Mouse (Mus musculus) CH12.LX (cell line): ENCODE data around the gene Pik3cg. TPM values are rescaled to one million over a fixed set of nuclear protein-coding genes. Genes with fewer than 3 reads are reported as not detected.

ENCODE experiments used
- DNase-seq: peaks from one replicate; pipeline ENCODE4 v3.0.0-alpha.2; 2013; ENCODE audit errors: extremely low read depth
- H3K27ac ChIP-seq: 2 replicates; pipeline ENCODE4 v1.5.1; 2012; ENCODE audit warnings: low read depth, mild to moderate bottlenecking, control low read depth, moderate library complexity; ENCODE audit not compliant: insufficient read depth
- H3K27me3 ChIP-seq: replicated peaks from 2 replicates; pipeline ENCODE3; 2012; ENCODE audit warnings: inconsistent platforms
- H3K36me3 ChIP-seq, 2 experiments: replicated peaks in 1 of 2; 2 replicates each; pipeline versions ENCODE3 to v1.6.1; 2012; ENCODE audit warnings: inconsistent platforms in 1 of 2, low read length in 1 of 2, mild to moderate bottlenecking in 1 of 2, mixed read lengths in 1 of 2, moderate library complexity in 1 of 2; ENCODE audit not compliant: control insufficient read depth in 1 of 2, insufficient read depth in 1 of 2
- H3K4me1 ChIP-seq, 2 experiments: 2 replicates each; pipeline ENCODE4 v1.6.1; 2012; ENCODE audit warnings: inconsistent platforms in 1 of 2, moderate library complexity in 1 of 2; ENCODE audit not compliant: insufficient read depth in 2 of 2, control insufficient read depth in 1 of 2
- H3K4me2 ChIP-seq: 2 replicates; pipeline ENCODE4 v1.6.1; 2012; ENCODE audit warnings: low read depth, mild to moderate bottlenecking, control low read depth; ENCODE audit not compliant: poor library complexity, insufficient read depth, severe bottlenecking
- H3K4me3 ChIP-seq, 3 experiments: fragments of 150-350 bp in 1 of 3; sonication (generic) in 1 of 3; replicated peaks in 1 of 3; 2 replicates each; pipeline versions ENCODE3 to v1.5.1; 2011 to 2012; ENCODE audit warnings: low read depth in 2 of 3, low read length in 2 of 3, mild to moderate bottlenecking in 2 of 3, moderate library complexity in 2 of 3, control low read depth in 1 of 3, improper control_type of control experiment in 1 of 3, inconsistent platforms in 1 of 3, mixed read lengths in 1 of 3; ENCODE audit not compliant: poor library complexity in 1 of 3
- H3K79me2 ChIP-seq: replicated peaks from 2 replicates; pipeline ENCODE4 v1.6.1; 2012; ENCODE audit warnings: mild to moderate bottlenecking, moderate library complexity; ENCODE audit not compliant: control insufficient read depth, poor library complexity, insufficient read depth, severe bottlenecking; ENCODE audit errors: extremely low read depth
- H3K9ac ChIP-seq: 2 replicates; pipeline ENCODE4 v1.6.1; 2012; ENCODE audit warnings: low read depth, mild to moderate bottlenecking, control low read depth, moderate library complexity; ENCODE audit not compliant: insufficient read depth
- H3K9me3 ChIP-seq: replicated peaks from 2 replicates; pipeline ENCODE3; 2012; ENCODE audit warnings: low read length, inconsistent platforms, mixed read lengths
- CHD2 ChIP-seq: IDR thresholded peaks from 2 replicates; pipeline ENCODE4 v1.6.1; 2011; ENCODE audit warnings: low read length, improper control_type of control experiment
- CTCF ChIP-seq, 2 experiments: IDR thresholded peaks in 1 of 2; conservative IDR thresholded peaks in 1 of 2; 2 replicates each; pipeline ENCODE4 v1.5.1; 2011 to 2012; ENCODE audit warnings: low read depth in 2 of 2, low read length in 2 of 2, improper control_type of control experiment in 1 of 2, inconsistent platforms in 1 of 2, mild to moderate bottlenecking in 1 of 2, moderate library complexity in 1 of 2
- ELF1 ChIP-seq: IDR thresholded peaks from 2 replicates; pipeline ENCODE4 v1.6.1; 2014; ENCODE audit warnings: low read depth, mild to moderate bottlenecking, inconsistent platforms, low read length, improper control_type of control experiment
- EP300 ChIP-seq: IDR thresholded peaks from 2 replicates; pipeline ENCODE4 v1.6.1; 2011; ENCODE audit warnings: low read length, improper control_type of control experiment
- ETS1 ChIP-seq: conservative IDR thresholded peaks from 2 replicates; pipeline ENCODE4 v1.6.1; 2012; ENCODE audit warnings: low read depth, mild to moderate bottlenecking, inconsistent platforms, low read length, improper control_type of control experiment, moderate library complexity
- HCFC1 ChIP-seq: IDR thresholded peaks from 2 replicates; pipeline ENCODE4 v1.6.1; 2012; ENCODE audit warnings: low read depth, mild to moderate bottlenecking, inconsistent platforms, low read length, improper control_type of control experiment
- IRF4 ChIP-seq: IDR thresholded peaks from 2 replicates; pipeline ENCODE4 v1.6.1; 2014; ENCODE audit warnings: low read depth, mild to moderate bottlenecking, inconsistent platforms, low read length, improper control_type of control experiment
- JUN ChIP-seq: IDR thresholded peaks from 2 replicates; pipeline ENCODE4 v1.6.1; 2011; ENCODE audit warnings: low read depth, mild to moderate bottlenecking, low read length, improper control_type of control experiment, moderate library complexity; ENCODE audit not compliant: insufficient read depth
- JUND ChIP-seq: conservative IDR thresholded peaks from 2 replicates; pipeline ENCODE4 v1.6.1; 2011; ENCODE audit warnings: low read depth, low read length, improper control_type of control experiment
- KAT2A ChIP-seq: IDR thresholded peaks from 2 replicates; pipeline ENCODE4 v1.6.1; 2012; ENCODE audit warnings: low read length, improper control_type of control experiment, inconsistent platforms; ENCODE audit not compliant: insufficient replicate concordance
- MAFK ChIP-seq: IDR thresholded peaks from 2 replicates; pipeline ENCODE4 v1.6.1; 2011; ENCODE audit warnings: low read length, improper control_type of control experiment; ENCODE audit not compliant: insufficient replicate concordance
- MAX ChIP-seq: IDR thresholded peaks from 2 replicates; pipeline ENCODE4 v1.6.1; 2011; ENCODE audit warnings: low read length, improper control_type of control experiment
- MAZ ChIP-seq: IDR thresholded peaks from 2 replicates; pipeline ENCODE4 v1.6.1; 2012; ENCODE audit warnings: low read depth, mild to moderate bottlenecking, inconsistent platforms, low read length, improper control_type of control experiment, moderate library complexity
- MXI1 ChIP-seq: IDR thresholded peaks from 2 replicates; pipeline ENCODE4 v1.6.1; 2011; ENCODE audit warnings: mild to moderate bottlenecking, low read depth, low read length, improper control_type of control experiment
- NELFE ChIP-seq: IDR thresholded peaks from 2 replicates; pipeline ENCODE4 v1.6.1; 2011; ENCODE audit warnings: low read depth, low read length, improper control_type of control experiment
- NRF1 ChIP-seq: IDR thresholded peaks from 2 replicates; pipeline ENCODE4 v1.6.1; 2014; ENCODE audit warnings: low read depth, mild to moderate bottlenecking, inconsistent platforms, low read length, improper control_type of control experiment, moderate library complexity
- PAX5 ChIP-seq: IDR thresholded peaks from 2 replicates; pipeline ENCODE4 v1.6.1; 2012; ENCODE audit warnings: low read length, inconsistent platforms, mixed read lengths
- RCOR1 ChIP-seq: conservative IDR thresholded peaks from 2 replicates; pipeline ENCODE4 v1.6.1; 2012; ENCODE audit warnings: low read depth, mild to moderate bottlenecking, inconsistent platforms, low read length, improper control_type of control experiment
- SIN3A ChIP-seq: IDR thresholded peaks from 2 replicates; pipeline ENCODE4 v1.6.1; 2012; ENCODE audit warnings: low read length, improper control_type of control experiment, inconsistent platforms
- UBTF ChIP-seq: IDR thresholded peaks from 2 replicates; pipeline ENCODE4 v1.6.1; 2012; ENCODE audit warnings: low read depth, mild to moderate bottlenecking, inconsistent platforms, low read length, improper control_type of control experiment, moderate library complexity
- USF1 ChIP-seq: IDR thresholded peaks from 2 replicates; pipeline ENCODE4 v1.6.1; 2014; ENCODE audit warnings: low read depth, mild to moderate bottlenecking, inconsistent platforms, low read length, improper control_type of control experiment
- ZKSCAN1 ChIP-seq: IDR thresholded peaks from 2 replicates; pipeline ENCODE4 v1.6.1; 2012; ENCODE audit warnings: low read depth, inconsistent platforms, low read length, improper control_type of control experiment, borderline replicate concordance
- ZNF384 ChIP-seq: IDR thresholded peaks from 2 replicates; pipeline ENCODE4 v1.6.1; 2012; ENCODE audit warnings: low read depth, low read length, improper control_type of control experiment, inconsistent platforms
- dilution Hi-C: fragments of 300-500 bp; cut with MboI; formaldehyde crosslinking; loops from 2 replicates; pipeline ENCODE4 v1.14.3; 2020; ENCODE audit warnings: low sequenced_read_pairs; ENCODE audit not compliant: extremely low pct_unique_long_range_greater_than_20kb, extremely low pct_ligation_motif_present
- in situ Hi-C: fragments of 300-500 bp; cut with MboI; formaldehyde crosslinking; loops from 3 replicates; pipeline ENCODE4 v1.14.3; 2019; ENCODE audit warnings: low sequenced_read_pairs, low pct_ligation_motif_present, low pct_unique_long_range_greater_than_20kb, mixed read lengths
- polyA plus RNA-seq: library from polyadenylated mRNA; unstranded; fragments of >175 nt; gene quantifications from 2 replicates; pipeline ENCODE4 v1.2.1, GENCODE M21; 2012; ENCODE audit warnings: low read depth; ENCODE audit not compliant: insufficient read length
- total RNA-seq, 2 experiments: library from RNA; depleted of rRNA; stranded (reverse); fragments of 300-350 nt in 1 of 2; fragments of >200 nt in 1 of 2; gene quantifications; 2 replicates each; pipeline ENCODE4 v1.2.3; 2012 to 2014

Pik3cg gene
- total and polyA plus RNA-seq, 3 experiments, result 35.4 to 40.6 (median 35.8) TPM

DNA sequence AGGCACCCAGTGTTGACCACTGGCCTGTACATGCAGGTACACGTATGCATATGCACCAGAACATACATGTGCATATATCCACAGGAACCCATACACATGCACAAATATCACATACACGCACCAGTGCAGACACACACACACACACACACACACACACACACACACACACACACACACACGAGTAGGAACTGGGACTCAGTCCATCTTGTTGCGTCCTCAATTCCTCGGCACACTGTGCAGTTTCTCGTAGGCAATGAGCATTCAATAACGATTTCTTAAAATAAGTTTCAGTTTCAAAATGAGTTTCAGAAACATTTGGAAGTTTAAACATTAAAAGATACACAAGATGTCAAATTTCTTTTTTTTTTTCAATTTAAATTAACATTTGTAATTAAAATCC is 35.6 kb downstream of the Pik3cg start:
- TF ChIP-seq USF1 (no peak), EP300 (peak; percentile 29; the same call in 1 of the 2 replicates), NRF1 (no peak), NELFE (no peak), JUND (peak; percentile 47; the same call in 1 of the 2 replicates)
- TF ChIP-seq, all 38 proteins: peak for 2
- Histone ChIP-seq H3K9ac (no peak overlapping the region), H3K27me3 (no peaks in the 10 kb centered on the region), H3K36me3 (peaks cover 37 to 44% of the 10 kb centered on the region in 2 experiments), H3K79me2 (no peaks in the 10 kb centered on the region; the same call in 1 of the 2 replicates), H3K4me2 (no peak overlapping the region; the same call in 1 of the 2 replicates), H3K9me3 (no peaks in the 10 kb centered on the region), H3K27ac (no peak overlapping the region), H3K4me3 (no peak overlapping the region), H3K4me1 (peaks cover 11 to 38% of the 10 kb centered on the region in 2 experiments)
- in situ Hi-C loops (no loop called here), dilution Hi-C loops (no loop called here)
- no peak for DNase-seq

DNA sequence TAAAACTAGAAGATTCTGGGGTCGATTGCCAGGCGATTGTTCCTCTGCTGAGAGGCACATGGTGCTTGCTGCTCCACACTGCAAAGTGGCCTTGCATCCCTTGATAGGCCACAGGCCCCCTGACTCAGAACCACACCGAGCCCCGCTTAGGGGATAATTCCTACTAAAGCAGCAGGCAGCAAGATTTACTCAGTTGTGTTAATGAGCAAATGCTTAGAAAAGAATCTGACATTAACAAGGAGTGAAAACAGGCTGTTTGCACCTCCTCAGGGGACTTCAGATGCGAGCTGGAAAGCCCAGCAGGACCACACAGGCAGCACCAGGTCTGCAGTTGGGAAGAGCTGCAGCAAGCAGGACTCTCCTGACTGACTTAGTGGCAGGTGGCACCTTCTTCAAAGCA is 39.3 kb downstream of the Pik3cg start:
- Histone ChIP-seq H3K9ac (0 out of 2 replicates have a peak overlapping the region, but pooled peaks have one; percentile 5), H3K4me3 (no peak overlapping the region), H3K4me2 (peak overlapping the region; percentile 5), H3K27me3 (no peaks in the 10 kb centered on the region), H3K4me1 (peaks cover 29 to 41% of the 10 kb centered on the region in 2 experiments), H3K79me2 (no peaks in the 10 kb centered on the region), H3K9me3 (no peaks in the 10 kb centered on the region), H3K36me3 (peaks cover 10 to 14% of the 10 kb centered on the region in 2 experiments), H3K27ac (peak overlapping the region; percentile 86)
- in situ Hi-C loops, result no loop called here
- no peak for TF ChIP-seq ZKSCAN1
- 0 out of 2 replicates have a peak, but pooled peaks have one; percentile 6 for TF ChIP-seq MXI1
- dilution Hi-C loops, result no loop called here
- no peak for DNase-seq

DNA sequence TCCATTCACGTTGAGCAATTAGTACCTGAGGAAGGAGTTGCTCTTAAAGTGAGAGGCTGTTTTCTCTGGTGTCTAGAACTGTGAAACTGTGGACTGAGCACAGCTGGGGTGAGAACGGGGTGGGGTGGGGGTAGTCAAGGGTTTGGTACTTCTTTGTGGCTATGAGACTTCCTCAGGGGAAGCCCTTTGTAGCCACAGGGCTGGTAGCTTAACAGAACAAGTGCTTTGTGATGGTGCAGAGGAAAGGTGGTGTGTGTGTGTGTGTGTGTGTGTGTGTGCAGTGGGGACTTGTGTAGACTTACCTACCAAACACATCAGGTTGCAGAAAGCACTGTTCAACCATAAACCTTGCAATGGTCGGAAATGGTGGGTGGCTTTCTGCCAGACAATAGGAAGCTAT is 39.7 kb downstream of the Pik3cg start:
- Histone ChIP-seq H3K27me3 (no peaks in the 10 kb centered on the region), H3K4me2 (peak overlapping the region; percentile 77), H3K9ac (0 out of 2 replicates have a peak overlapping the region, but pooled peaks have one; percentile 29), H3K27ac (peak overlapping the region; percentile 86), H3K9me3 (no peaks in the 10 kb centered on the region), H3K4me1 (peaks cover 30 to 46% of the 10 kb centered on the region in 2 experiments), H3K79me2 (no peaks in the 10 kb centered on the region), H3K36me3 (peaks cover 9 to 11% of the 10 kb centered on the region in 2 experiments), H3K4me3 (no peak overlapping the region)
- in situ Hi-C loops, result no loop called here
- peak; percentile 86 for DNase-seq
- dilution Hi-C loops, result no loop called here
- TF ChIP-seq PAX5, result no peak
- peak; percentile 81 for TF ChIP-seq IRF4
- TF ChIP-seq MXI1, result no peak
- 0 out of 2 replicates have a peak, but pooled peaks have one; percentile 21 for TF ChIP-seq KAT2A
- no peak for TF ChIP-seq ZKSCAN1
- TF ChIP-seq CHD2, result peak; percentile 83
- TF ChIP-seq NELFE, result no peak
- peak; percentile 83 for TF ChIP-seq SIN3A
- no peak for TF ChIP-seq UBTF
- TF ChIP-seq JUND, result peak; percentile 30; the same call in 1 of the 2 replicates
- no peak for TF ChIP-seq HCFC1
- TF ChIP-seq JUN, result no peak
- peak; percentile 33; the same call in 1 of the 2 replicates for TF ChIP-seq ELF1
- TF ChIP-seq MAX, result peak; percentile 22; the same call in 1 of the 2 replicates
- 0 out of 2 replicates have a peak, but pooled peaks have one; percentile 54 for TF ChIP-seq MAFK
- TF ChIP-seq RCOR1, result peak; percentile 67; the same call in 1 of the 2 replicates
- peak; percentile 80 for TF ChIP-seq EP300
- TF ChIP-seq ZNF384, result no peak; the same call in 1 of the 2 replicates
- no peak for TF ChIP-seq USF1
- peak; percentile 89 for TF ChIP-seq ETS1
- TF ChIP-seq MAZ, result peak; percentile 91
- no peak for TF ChIP-seq CTCF (conservative IDR thresholded peaks at IDR 0.05 in 1 of 2, IDR thresholded peaks at IDR 0.05 in 1 of 2; ENCODE audit: low read depth in 2 of 2, low read length in 2 of 2)
